Mouse (Mus musculus): Measurements from ENCODE around the gene Fbll1. TPM values are rescaled to one million over a fixed set of nuclear protein-coding genes. Genes with fewer than 3 reads are reported as not detected.
A peak's percentile ranks its signal among the peaks of the same experiment; 100 is the strongest.

The Fbll1 gene
- polyA plus RNA-seq, 1 experiment from 2014 or later, result 34.3 TPM

DNA sequence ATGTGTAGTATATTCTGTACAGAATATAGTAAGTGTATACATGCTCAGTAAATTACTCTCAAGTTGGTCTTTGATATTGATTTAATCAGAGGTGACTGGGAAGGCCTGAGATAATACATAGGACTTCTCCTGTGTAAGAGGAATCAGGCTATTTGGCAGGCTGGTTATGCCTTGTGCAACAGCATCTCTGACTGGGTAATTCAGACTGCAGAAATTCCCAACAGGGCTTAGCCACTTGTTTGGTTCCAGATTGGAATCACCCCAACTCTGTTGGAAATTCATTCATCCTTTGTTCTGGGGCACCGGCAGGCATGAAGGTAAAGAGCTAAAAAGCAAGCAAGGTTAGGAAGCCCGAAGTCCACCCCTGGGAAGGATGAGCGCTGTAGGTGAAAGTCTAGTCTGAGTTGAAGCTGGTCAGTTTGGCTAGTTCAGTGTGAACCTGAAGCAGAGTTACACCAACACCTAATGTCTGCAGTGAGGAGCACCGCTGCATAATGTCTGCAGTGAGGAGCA is 43.7 kb downstream of the Fbll1 start:
- H3K9me3 ChIP-seq (ENCODE audit: control insufficient read depth, low read length), result no peaks in the 10 kb centered on the region
- H3K27me3 ChIP-seq (ENCODE audit: control insufficient read depth, insufficient read depth, low read length), result no peaks in the 10 kb centered on the region
- H3K9ac ChIP-seq, result no peak overlapping the region
- no peak for ATAC-seq (ENCODE audit: low FRiP score)
- no peaks in the 10 kb centered on the region for H3K4me1 ChIP-seq (replicated peaks; ENCODE audit: control insufficient read depth, insufficient read depth, low read length)
- no peak for DNase-seq (ENCODE audit: low spot score)
- 79% methylated on average over 4 of the region's 4 CpGs for WGBS
- no peak overlapping the region for H3K4me3 ChIP-seq (replicated peaks; ENCODE audit: low read length)
- no peaks in the 10 kb centered on the region for H3K36me3 ChIP-seq (replicated peaks; ENCODE audit: control insufficient read depth, insufficient read depth)
- H3K27ac ChIP-seq, result no peak overlapping the region
- no peak overlapping the region for H3K4me2 ChIP-seq (replicated peaks)

DNA sequence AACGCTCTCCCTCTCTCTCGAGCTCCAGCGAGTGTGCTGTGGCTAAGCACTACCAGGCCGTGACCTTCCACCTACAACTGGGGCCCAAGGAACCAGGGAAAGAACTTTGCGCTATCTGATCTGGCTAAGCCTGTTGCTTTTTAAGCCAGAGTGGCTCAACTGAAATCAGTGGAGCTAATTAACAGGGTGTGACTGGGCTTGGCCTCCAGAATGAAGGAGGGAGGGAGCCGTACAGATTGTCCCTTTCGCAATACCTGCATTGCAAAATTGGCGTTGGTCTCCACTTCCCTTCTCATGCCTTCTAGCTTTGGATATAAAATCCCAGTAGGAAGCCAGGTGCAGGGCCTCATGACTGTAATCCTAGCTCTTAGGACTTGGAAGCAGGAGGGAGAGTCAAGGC is 48.1 kb downstream of the Fbll1 start:
- no peak overlapping the region for H3K4me3 ChIP-seq (replicated peaks; ENCODE audit: low read length)
- H3K4me1 ChIP-seq (replicated peaks; ENCODE audit: control insufficient read depth, insufficient read depth, low read length), result no peaks in the 10 kb centered on the region
- H3K4me2 ChIP-seq (replicated peaks), result no peak overlapping the region
- H3K36me3 ChIP-seq (replicated peaks; ENCODE audit: control insufficient read depth, insufficient read depth), result no peaks in the 10 kb centered on the region
- H3K9ac ChIP-seq, result no peak overlapping the region
- H3K27me3 ChIP-seq (ENCODE audit: control insufficient read depth, insufficient read depth, low read length), result no peaks in the 10 kb centered on the region
- no peaks in the 10 kb centered on the region for H3K9me3 ChIP-seq (ENCODE audit: control insufficient read depth, low read length)
- ATAC-seq (ENCODE audit: low FRiP score) (no peak), DNase-seq (ENCODE audit: low spot score) (no peak)
- WGBS, result 87% methylated on average over 8 of the region's 8 CpGs
- H3K27ac ChIP-seq, result no peak overlapping the region

MicroRNAs within 50 kb of the gene (microRNA counts, 519-probe panel; counts per million panel counts)
- 6,702 counts per million, percentile 89 among the panel's probes with 10 or more counts for microRNA mmu-miR-103

Small RNAs within 50 kb of the gene (microRNA-seq; reads per million reads assigned to microRNA genes)
- gene Mir103-1, result 5.8 reads per million, percentile 24 among the genes with 10 or more reads in this experiment

Other genes with a start within 250 kb of the Fbll1 start
- 36.3 and 38.1 TPM in 2 replicates for gene Pank3, start 29.4 kb downstream of the Fbll1 start, polyA plus RNA-seq (2014; fragmentation: Nextera tagmentation; extraction: Ambion mirVana)
- 72.1 and 75.3 TPM in 2 replicates for gene Rars, start 35.6 kb upstream of the Fbll1 start, polyA plus RNA-seq (2014; fragmentation: Nextera tagmentation; extraction: Ambion mirVana)
- gene Wwc1, start 181.6 kb upstream of the Fbll1 start, polyA plus RNA-seq (2014; fragmentation: Nextera tagmentation; extraction: Ambion mirVana), result 9.3 and 10.1 TPM in 2 replicates